Mouse (Mus musculus) ES-Bruce4 (cell line): ENCODE results near the gene Cux2. TPM values are rescaled to one million over a fixed set of nuclear protein-coding genes. Genes with fewer than 3 reads are reported as not detected.

ENCODE experiments used
- H3K27ac ChIP-seq: 2 replicates; pipeline ENCODE4 v1.5.1; 2012; ENCODE audit warnings: low read length, inconsistent platforms; ENCODE audit not compliant: insufficient read depth
- H3K27me3 ChIP-seq: 2 replicates; pipeline ENCODE4 v1.6.1; 2012; ENCODE audit warnings: mild to moderate bottlenecking, low read length, inconsistent platforms; ENCODE audit not compliant: control insufficient read depth, poor library complexity, insufficient read depth, severe bottlenecking
- H3K36me3 ChIP-seq: 2 replicates; pipeline ENCODE4 v1.6.1; 2012; ENCODE audit warnings: inconsistent platforms, mild to moderate bottlenecking, low read length, moderate library complexity; ENCODE audit not compliant: control insufficient read depth, poor library complexity, insufficient read depth, severe bottlenecking
- H3K4me1 ChIP-seq: one replicate; pipeline ENCODE4 v1.8.1; 2011; ENCODE audit warnings: low read length; ENCODE audit not compliant: control insufficient read depth, insufficient read depth
- H3K4me3 ChIP-seq: 2 replicates; pipeline ENCODE4 v1.5.1; 2011; ENCODE audit warnings: low read depth, mild to moderate bottlenecking, low read length
- H3K9ac ChIP-seq: 2 replicates; pipeline ENCODE4 v1.6.1; 2012; ENCODE audit warnings: low read depth, mild to moderate bottlenecking, inconsistent platforms; ENCODE audit not compliant: poor library complexity, severe bottlenecking
- H3K9me3 ChIP-seq: replicated peaks from 2 replicates; pipeline ENCODE4 v1.6.1; 2012; ENCODE audit warnings: mild to moderate bottlenecking, low read length, inconsistent platforms; ENCODE audit not compliant: control insufficient read depth, poor library complexity, insufficient read depth, severe bottlenecking
- CTCF ChIP-seq: IDR thresholded peaks from one replicate; pipeline ENCODE4 v1.8.1; 2011; ENCODE audit warnings: low read depth, low read length
- EP300 ChIP-seq: IDR thresholded peaks from 2 replicates; pipeline ENCODE4 v1.6.1; 2011; ENCODE audit warnings: low read depth, low read length; ENCODE audit not compliant: insufficient read depth
- POLR2A ChIP-seq: IDR thresholded peaks from one replicate; pipeline ENCODE4 v1.8.1; 2011; ENCODE audit warnings: low read length; ENCODE audit not compliant: insufficient read depth
- polyA plus RNA-seq: library from polyadenylated mRNA; stranded (reverse); fragments of >200 nt; gene quantifications from 2 replicates; pipeline ENCODE4 v1.2.4, GENCODE M21; 2011; ENCODE audit warnings: low read depth; ENCODE audit not compliant: missing spikeins, insufficient read depth, insufficient read length

Cux2 gene
- polyA plus RNA-seq, 1 experiment: 3.6 TPM

GRCm38 (mm10) chr5:122019288-122019687, 30.6 kb downstream of the Cux2 start:
- TF ChIP-seq POLR2A: no peak
- TF ChIP-seq CTCF: no peak
- TF ChIP-seq EP300: no peak
- Histone ChIP-seq H3K27ac (no peak overlapping the region), H3K4me3 (no peak overlapping the region), H3K9ac (no peak overlapping the region), H3K36me3 (no peaks in the 10 kb centered on the region), H3K27me3 (no peaks in the 10 kb centered on the region), H3K4me1 (no peaks in the 10 kb centered on the region), H3K9me3 (no peaks in the 10 kb centered on the region)

DNA sequence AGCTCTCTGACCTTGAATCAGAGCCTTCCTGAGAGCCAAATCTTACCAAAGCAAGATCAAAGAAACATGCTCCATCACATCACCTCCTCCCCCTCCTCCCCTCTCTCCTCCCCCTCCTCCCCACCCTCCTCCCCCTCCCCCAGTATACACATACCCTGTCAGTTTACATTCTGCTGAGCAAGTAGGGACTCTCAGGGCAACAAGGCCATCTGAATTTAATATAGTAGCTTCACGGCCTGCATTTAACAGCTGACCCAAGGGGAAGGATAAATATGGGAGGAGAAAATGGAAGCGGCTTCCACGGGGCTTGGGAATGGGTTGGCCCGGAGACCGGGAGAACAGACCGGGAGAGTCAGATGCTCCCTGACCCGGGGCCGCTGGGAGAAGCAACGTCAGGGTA, 32.1 kb downstream of the Cux2 start:
- H3K27me3 ChIP-seq: no peaks in the 10 kb centered on the region
- H3K4me3 ChIP-seq: no peak overlapping the region
- no peaks in the 10 kb centered on the region for H3K4me1 ChIP-seq
- TF ChIP-seq EP300 (no peak), POLR2A (no peak), CTCF (no peak)
- H3K27ac ChIP-seq: no peak overlapping the region
- no peaks in the 10 kb centered on the region for H3K36me3 ChIP-seq
- H3K9ac ChIP-seq: no peak overlapping the region
- no peaks in the 10 kb centered on the region for H3K9me3 ChIP-seq

DNA sequence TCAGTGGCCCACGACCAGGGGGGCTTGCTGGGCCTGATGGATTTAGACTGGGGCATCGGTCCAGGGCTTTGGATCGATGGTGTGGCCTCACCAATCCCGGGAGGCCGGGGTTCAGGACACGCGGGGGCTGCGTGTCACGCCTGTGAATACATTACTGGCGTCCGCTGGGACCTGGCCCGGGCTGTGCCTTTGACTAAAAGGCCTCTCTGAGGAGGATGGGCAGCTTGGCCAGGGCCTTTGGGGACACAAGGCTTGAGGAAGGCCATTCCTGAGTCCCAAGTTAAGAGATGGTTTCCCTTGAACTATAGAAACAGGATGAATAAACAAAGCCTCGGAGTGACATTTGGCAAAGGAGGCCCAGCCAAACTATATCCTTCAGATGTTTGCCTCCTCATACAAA, 32.6 kb downstream of the Cux2 start:
- Histone ChIP-seq H3K4me3 (no peak overlapping the region), H3K27me3 (no peaks in the 10 kb centered on the region), H3K36me3 (no peaks in the 10 kb centered on the region), H3K9ac (no peak overlapping the region), H3K4me1 (no peaks in the 10 kb centered on the region), H3K27ac (no peak overlapping the region), H3K9me3 (no peaks in the 10 kb centered on the region)
- TF ChIP-seq CTCF (no peak), POLR2A (no peak), EP300 (no peak)

DNA sequence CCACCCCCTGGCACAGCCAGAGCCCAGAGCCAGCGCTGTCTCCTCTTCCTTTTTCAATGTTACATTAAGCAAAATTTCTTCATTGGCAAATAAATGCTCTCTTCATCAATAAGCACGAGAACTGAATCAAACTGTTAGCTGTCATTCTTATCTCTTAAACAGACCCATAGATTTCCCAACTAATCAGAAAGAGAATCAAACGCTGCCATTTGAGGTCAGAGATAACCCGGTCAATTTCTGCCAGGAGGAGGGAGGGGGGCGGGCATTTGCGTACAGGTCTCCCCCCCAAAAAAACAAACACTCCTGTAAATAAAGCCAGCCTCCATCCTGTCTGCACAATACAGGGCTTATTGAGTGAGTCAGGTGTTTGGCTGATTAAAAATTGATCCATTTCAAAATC, 33.2 kb downstream of the Cux2 start:
- no peaks in the 10 kb centered on the region for H3K27me3 ChIP-seq
- no peak overlapping the region for H3K27ac ChIP-seq
- H3K36me3 ChIP-seq: no peaks in the 10 kb centered on the region
- no peaks in the 10 kb centered on the region for H3K9me3 ChIP-seq
- H3K4me3 ChIP-seq: no peak overlapping the region
- H3K9ac ChIP-seq: no peak overlapping the region
- H3K4me1 ChIP-seq: peaks cover 2% of the 10 kb centered on the region
- TF ChIP-seq CTCF (no peak), EP300 (no peak), POLR2A (no peak)

DNA sequence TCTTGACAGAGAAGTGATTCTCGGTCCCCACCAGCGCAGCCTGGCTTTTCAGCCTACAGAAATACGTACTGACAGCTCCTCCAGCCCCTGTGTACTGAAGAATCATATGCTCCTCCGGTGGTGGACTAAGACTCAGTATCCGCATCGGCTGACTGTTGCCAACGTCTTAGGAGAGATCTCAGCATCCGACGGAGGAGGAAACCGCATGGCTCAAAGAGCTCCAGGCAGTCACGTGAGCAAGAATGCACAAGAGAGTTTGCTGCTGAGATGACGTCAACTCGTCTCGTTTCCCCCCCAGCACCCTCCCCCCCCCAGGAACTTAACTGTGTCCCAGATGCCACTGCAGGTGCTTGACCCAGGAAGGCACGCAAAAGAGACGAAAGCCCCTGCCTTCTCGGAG, 34.8 kb downstream of the Cux2 start:
- TF ChIP-seq CTCF: no peak
- no peak for TF ChIP-seq POLR2A
- no peak for TF ChIP-seq EP300
- Histone ChIP-seq H3K9ac (no peak overlapping the region), H3K36me3 (no peaks in the 10 kb centered on the region), H3K9me3 (no peaks in the 10 kb centered on the region), H3K4me3 (no peak overlapping the region), H3K27me3 (no peaks in the 10 kb centered on the region), H3K27ac (no peak overlapping the region), H3K4me1 (peaks cover 2% of the 10 kb centered on the region)

GRCm38 (mm10) chr5:122014671-122015070, 35.2 kb downstream of the Cux2 start:
- TF ChIP-seq EP300: no peak
- no peak for TF ChIP-seq CTCF
- TF ChIP-seq POLR2A: no peak
- H3K27ac ChIP-seq: no peak overlapping the region
- H3K9me3 ChIP-seq: no peaks in the 10 kb centered on the region
- H3K4me1 ChIP-seq: peaks cover 2% of the 10 kb centered on the region
- no peak overlapping the region for H3K9ac ChIP-seq
- no peaks in the 10 kb centered on the region for H3K36me3 ChIP-seq
- H3K27me3 ChIP-seq: no peaks in the 10 kb centered on the region
- no peak overlapping the region for H3K4me3 ChIP-seq

DNA sequence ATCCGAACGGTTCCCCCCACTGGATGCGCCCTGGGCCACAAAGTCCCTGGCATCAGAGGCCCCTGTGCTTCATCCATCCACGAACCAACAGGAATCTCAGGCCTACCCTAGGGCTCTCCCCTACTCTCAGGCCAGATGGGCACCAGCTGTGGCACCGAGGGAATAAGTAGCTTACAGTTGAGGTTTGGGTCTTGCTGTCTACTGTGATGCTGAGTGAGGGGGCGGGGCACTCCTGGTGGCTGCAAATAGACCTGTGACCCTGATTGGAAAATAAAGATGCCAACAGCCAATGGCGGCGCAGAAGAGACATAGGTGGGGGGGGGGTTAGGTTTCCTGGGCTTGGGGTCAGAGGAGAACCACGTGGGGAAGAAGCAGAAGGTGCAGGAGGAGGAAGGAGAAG, 38.6 kb downstream of the Cux2 start:
- H3K4me3 ChIP-seq: no peak overlapping the region
- peaks cover 2% of the 10 kb centered on the region for H3K4me1 ChIP-seq
- no peaks in the 10 kb centered on the region for H3K27me3 ChIP-seq
- no peak overlapping the region for H3K27ac ChIP-seq
- H3K9ac ChIP-seq: no peak overlapping the region
- no peaks in the 10 kb centered on the region for H3K9me3 ChIP-seq
- TF ChIP-seq POLR2A (no peak), EP300 (0 out of 2 replicates have a peak, but pooled peaks have one; percentile 13), CTCF (no peak)
- no peaks in the 10 kb centered on the region for H3K36me3 ChIP-seq
